Mouse (Mus musculus) embryo, embryonic 11.5 days (tissue): ENCODE data around the gene Eif2d.

Experiments
- DNase-seq: peaks from one replicate; pipeline ENCODE4 v3.0.0-alpha.2; 2012; ENCODE audit warnings: low read depth, low spot score

The Eif2d gene

DNA sequence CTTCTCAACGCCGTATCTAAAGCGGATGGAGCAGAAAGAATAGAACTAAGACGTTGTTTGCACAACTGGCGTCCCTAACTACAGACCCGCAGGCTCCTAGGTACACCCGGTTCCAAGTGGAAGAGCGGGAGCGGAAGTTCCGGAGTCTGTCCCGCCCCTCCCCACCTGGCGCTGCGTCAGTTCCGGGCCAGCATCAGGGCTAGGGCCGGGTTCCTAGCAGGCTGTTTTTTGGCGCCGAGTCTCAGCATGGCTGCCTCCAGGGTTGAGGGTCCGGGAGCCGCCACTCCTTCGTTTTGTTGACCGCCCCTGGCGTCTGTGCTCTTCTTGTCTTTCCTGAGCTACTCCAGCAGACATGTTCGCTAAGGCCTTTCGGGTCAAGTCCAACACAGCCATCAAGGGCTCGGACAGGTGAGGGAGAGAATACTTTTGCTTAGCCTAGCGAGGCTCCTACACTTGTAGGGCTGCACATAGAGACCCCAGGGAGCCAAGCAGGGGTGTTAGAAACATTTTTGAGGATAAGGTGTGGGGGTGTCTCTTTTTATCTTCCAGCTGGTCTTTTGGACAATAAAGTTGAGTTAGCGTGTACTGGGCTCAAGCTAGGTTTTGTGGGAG, at the start of gene Eif2d:
Eif2d (plus strand) TSS at position 164 of the 612 bp plus-strand sequence.
- peak; percentile 80 for DNase-seq

DNA sequence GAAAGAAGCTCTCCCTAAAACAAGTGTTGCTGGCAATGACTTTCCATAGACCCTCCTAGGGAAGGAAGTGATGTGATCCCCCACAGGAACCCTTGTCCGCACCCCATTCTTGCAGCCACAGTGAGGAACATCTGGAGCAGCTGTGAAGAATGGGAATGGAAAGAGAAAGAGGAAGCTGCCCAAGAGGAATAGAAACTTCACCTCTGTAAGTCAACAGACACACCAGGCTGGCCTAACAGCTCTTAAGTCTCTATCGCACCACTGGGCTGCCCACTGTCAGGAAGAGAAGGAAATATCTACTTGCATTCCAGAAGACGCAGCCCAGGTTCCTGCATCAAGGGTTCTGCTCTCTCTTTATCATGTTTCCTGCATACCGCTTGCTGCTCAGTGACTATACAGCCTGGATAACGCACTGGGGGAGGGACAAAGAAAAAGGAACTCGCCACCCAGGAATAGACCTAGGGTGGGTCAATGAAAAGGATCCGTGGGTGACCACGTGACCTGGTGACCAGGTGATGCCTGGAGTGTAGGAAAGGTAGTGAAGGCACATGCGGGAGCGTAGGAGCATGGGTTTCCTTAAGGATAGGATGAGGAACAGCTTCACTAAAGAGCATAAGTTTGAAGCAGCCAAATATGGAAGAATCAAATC, 49.1 kb upstream of the Eif2d start:
- no peak for DNase-seq

DNA sequence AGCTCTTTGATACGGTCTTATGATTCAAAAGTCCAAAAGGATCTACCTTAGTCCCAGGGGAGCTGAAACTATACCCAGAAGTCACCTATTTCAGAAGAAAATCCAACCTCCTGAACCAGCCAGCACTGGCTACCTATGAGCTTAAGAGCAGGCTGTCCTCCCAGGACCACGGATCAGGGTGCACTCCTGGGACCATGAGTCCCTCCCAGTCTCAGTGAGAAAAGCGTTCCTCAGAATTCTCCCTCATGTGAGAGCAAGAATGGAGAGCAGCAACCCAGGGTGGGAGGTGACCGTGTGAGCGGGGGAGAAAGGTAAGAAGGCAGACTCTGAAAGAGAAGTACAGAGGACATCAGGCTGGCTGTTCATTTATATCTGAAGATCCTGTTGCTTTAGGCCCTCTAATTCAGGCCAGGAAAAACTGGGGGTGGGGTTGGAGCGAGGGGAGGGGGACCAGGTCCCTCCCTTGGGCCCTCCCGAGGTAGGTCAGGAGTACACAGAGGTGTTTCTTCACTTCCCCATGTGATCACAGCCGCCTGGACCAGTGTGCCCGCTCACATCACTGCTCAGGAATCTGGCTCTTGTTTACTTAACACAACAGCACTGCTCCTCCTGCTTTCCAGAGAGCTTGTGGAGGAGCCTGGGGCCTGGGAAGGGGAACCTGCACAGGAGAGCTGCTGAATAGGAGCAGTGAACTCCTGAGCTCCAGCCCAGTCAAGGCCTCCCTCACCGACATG, 45.2 kb upstream of the Eif2d start:
- DNase-seq = no peak

DNA sequence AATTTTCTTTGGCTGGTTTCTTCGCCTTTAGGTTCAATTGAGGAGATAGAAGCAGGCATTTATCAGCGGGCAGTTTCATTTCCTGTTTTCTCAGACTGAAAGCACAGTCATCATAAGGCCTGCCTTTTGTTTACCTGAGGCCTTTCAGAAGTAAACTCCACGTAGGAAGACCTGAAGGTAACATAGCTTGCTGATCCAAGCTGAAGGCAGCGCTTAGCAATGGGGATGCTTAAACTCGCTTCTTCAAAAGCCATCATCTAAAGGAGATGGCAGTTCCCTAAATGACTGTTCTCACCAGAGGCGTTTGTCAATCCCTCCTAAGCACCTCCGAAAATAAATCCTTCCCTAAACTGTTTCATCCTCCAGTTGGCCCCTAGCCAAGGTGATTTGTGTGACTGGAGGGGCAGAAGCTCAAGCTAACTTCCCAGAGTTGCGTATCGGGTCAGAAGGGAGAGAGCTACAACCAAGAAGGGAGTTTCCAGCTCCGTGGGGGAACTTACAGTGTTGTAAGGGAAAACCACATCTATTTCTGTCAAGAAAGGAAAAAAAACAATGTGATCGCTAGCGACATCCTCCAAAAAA, 42.4 kb upstream of the Eif2d start:
- DNase-seq = no peak

DNA sequence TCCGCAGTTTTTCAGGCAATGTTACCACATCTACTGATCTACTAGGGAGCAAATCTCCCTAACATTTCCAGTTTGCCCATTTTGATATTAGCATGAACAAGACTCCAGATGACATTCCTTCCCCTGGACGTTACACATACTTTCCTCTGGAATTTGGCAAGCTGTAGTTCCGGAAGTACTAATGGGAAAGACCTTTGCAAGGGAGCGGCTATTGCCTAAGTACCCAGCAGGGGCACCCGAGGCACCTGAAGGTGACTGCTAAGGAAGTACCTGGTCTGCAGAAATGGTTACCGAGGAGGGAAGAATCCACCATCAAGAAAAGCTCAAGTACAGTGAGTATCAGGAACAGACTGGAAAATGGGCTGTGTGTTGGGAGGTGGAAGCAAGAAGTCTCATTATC, 40.4 kb upstream of the Eif2d start:
- DNase-seq = no peak

- no peak for DNase-seq
These were observed 37.0 kb upstream of the Eif2d start for GRCm38 (mm10) chr1:131115932-131116331.

DNA sequence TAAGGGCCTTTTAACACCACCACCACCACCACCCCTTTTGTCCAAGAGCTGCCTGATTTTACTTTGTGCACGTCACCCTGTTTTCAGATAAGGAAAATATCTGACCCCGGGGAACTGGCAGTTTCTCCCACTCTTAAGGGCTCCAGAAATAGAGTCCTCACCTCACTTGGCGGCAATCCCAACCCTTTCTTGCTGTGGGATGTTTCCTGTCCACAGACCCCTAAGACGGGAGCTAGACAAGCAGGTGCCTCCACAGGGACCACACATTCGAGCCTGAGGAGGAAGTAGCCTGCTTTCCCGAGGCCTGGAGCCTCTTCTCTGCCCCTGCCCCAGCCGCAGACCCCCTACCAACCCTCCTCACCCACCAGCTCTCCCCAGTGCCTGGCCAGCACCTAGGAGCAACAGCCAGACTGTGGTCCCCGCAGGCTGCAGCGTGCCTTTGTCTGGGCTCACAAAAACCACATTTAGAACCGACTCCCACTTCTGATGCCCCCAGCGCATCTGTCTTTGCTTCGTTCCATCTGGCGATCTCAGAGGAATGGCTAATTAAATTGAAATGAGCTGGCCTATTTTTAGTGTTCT, 36.5 kb upstream of the Eif2d start:
- DNase-seq = no peak

- DNase-seq = no peak
These were observed 34.5 kb upstream of the Eif2d start for GRCm38 (mm10) chr1:131118530-131118929.

- no peak for DNase-seq
These were observed 34.0 kb upstream of the Eif2d start for GRCm38 (mm10) chr1:131119026-131119425.

- DNase-seq = no peak
These were observed 31.0 kb upstream of the Eif2d start for GRCm38 (mm10) chr1:131121987-131122386.

- DNase-seq = no peak
These were observed 29.3 kb upstream of the Eif2d start for GRCm38 (mm10) chr1:131123522-131124265.

DNA sequence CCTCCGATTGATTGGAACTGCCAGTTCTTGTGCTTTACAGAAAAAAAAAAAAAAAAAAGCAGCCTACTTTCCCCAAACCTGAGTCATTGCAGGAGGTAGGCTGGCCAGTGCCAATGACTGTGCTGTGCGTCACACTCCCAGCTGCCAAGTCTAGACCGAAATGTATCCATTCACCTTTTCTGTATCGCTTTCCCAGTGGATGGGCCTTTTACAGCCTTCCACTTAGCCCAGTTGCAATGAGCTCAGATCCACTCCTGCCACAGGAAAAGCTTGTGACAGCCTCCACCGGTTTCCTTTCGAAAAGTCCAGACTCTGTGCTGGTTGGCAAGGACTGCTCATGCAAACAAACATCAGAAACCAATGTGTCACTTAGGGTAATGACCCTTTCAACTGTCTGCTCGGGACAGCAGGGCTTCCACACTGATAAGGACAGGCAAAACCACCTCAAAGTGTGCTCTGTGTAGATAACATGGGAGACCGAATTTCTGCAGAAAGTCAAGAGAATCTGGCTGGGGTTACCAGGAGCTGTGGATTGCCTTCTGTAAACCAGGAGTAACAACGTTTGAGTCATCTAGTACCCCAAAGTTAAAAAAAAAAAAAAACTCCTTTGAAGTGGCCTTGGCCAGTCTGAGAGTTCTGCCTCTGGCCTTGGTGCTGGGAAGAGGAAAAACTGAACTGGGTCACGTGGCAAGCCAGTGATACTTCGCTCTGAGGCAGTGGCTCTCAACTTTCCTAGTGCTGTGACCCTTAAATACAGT, 26.8 kb upstream of the Eif2d start:
- DNase-seq = no peak

DNA sequence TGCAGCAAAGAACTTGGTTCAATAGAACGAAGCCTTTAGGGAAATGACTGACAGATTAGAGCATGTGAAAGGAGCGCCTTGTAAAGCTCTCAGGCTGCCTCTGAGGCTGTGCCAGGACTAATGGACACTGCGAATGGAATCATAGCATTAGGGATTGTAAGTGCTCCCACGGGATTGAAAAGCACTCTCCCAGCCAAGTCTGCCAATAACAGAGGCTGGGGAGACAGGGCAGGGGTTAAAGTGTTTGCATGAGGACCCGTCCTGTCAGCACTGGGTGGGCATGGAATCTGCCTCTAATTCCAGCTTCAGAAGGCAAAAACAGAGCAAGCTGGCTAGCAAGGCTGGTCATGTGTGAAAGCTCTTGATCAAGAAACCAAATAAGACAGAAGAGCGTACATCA, 18.8 kb upstream of the Eif2d start:
- DNase-seq = no peak

DNA sequence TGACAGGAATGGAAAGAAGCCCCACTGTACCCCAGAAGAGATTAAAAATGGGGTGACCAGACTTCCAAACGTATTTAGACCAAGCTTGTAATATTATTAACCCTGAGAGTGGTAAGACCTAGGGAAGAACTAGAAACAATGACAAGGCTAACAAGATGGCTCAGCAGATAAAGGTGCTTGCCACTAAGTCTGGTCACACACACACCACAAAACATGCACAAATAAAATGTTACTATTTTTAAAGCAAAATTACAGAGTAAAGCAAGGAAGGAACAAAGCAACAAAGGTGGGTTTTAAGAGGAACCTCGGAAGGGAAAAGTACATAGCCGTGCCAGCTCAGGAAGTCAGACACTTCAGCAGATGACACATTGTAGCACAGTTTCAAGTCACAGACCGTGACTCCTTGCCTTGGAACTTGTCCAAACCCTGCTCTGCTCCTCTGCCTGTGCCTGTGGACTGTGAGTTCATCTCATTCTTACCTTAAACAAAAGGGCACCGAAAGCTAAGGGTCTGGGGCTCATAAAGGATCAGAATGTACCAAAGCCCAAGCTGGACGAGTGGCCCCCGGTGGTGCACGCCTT, 17.9 kb upstream of the Eif2d start:
- DNase-seq = no peak

GRCm38 (mm10) chr1:131135960-131136629, 16.9 kb upstream of the Eif2d start:
- DNase-seq = no peak

DNA sequence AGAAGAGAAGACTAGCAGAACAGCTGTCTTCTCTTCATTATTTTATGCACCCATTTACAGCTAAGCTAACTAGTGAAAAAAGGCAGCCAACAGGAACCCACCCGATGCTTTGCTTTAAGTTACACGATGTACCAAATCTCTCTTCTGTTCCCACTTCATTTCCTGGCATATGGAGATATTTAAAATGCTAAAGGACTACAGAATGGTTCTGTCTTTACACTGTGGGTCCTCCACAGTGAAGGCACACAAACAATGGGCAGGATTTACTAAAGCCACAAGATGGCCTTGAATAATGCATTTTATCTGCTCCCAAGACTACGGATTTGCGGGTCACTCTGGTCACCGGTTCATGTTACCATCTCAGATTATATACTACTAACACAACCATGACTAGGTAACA, 15.9 kb upstream of the Eif2d start:
- DNase-seq = no peak

GRCm38 (mm10) chr1:131137717-131138118, 15.3 kb upstream of the Eif2d start:
- peak; percentile 37 for DNase-seq

DNA sequence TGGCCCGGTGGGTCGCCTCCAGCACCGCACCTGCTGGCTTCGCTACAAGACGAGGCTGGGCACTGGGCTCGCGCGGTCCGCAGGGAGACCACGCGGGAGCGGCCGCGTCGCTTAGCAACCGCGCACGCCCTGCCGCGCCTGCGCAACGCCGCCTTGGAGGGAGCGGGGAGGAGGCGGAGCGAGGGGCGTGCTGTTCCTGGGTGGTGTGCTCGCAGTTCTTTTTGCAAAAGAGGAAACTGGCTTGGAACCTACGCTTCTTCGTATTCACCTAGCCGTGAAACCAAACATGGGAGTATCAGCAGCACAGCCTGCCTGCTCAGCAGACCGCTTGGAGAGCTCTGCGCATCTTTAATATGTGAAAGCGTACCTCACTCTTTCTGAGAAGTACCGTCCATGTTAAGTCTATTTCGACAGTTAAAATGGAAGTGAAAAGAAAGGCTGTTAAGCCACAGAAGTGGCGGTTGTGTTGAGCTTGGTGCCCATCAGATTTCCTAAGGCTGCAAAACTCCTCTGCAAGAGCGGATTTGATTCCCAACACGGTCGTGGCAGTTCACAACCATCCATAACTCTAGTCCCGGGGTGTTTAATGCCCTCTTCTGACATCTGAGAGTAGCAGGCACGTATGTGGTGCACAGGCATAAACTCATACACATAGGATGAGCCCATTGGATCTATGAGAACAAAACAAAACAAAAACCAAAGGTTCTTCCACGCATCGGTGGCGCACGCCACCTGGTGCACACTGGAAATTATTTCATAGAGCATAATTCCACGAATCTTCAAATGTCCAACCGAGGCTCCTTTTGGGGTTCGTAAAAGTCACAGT, 14.6 kb upstream of the Eif2d start, which contains the start of gene Dyrk3:
Dyrk3 (minus strand) TSS at position 150 of the 826 bp plus-strand sequence.
- peak; percentile 90 for DNase-seq
